Mouse (Mus musculus): ENCODE results near the gene Bms1.

Gene Bms1

DNA sequence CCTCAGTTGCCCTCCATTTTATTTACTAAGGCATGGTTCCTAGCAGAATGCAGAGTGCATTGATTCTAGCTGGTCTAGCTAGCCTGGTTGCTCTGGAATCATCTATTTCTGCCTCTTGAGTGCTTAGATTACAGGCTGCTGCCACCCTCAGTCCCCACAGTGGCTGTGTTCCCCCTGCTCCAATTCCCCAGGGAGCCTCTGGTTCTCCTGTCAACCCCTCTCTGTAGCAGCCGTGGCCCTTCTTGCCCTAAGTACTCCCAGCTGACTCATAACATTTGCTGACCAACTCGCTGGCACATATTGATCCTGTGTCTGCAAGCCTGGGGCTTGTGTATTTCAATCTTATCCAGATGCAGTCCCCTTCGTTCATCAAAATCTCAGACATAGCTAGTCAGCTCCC lies 53.1 kb downstream of the Bms1 start:
- no peak for DNase-seq (ENCODE audit: low read depth, low spot score)

DNA sequence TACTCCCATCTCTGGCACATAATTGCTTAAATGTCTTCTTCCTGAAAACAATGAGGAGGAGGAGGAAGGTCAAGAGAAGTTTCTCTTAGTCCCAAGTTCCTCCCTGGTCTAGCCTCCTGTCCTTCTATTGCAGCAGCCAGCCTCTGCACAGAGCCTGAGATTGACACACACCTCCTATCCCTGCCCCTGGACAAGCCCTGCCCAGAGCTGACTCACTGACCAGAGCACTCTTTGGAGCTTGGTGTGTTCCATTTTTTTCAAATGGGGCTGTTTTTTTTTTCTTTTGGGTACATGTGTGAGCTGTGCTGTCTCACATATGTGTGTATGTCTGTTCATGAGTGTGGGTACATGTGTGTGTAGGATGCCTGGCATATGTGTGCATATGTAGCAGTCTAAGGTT lies 53.5 kb downstream of the Bms1 start:
- no peak for DNase-seq (ENCODE audit: low read depth, low spot score)

DNA sequence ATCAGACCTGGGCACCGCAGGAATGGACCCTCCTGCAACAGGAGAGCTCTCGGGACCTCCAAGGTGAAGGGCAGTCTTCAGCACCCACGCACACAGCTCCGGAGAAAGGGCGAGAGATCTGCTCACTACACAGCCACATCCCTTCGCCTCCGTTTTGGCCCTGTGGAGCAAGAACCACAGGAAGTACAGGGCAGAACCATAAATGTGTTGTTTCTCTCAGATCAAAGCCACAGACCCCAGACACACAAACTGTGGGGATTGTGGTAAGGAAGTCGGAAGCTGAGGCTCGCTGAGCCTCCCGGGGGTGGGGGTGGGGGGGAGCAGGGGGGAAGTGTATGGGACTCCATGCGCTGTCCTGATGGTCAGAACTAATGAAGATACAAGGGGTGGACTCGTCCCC lies 68.9 kb downstream of the Bms1 start:
- no peak for DNase-seq (ENCODE audit: low read depth, low spot score)

DNA sequence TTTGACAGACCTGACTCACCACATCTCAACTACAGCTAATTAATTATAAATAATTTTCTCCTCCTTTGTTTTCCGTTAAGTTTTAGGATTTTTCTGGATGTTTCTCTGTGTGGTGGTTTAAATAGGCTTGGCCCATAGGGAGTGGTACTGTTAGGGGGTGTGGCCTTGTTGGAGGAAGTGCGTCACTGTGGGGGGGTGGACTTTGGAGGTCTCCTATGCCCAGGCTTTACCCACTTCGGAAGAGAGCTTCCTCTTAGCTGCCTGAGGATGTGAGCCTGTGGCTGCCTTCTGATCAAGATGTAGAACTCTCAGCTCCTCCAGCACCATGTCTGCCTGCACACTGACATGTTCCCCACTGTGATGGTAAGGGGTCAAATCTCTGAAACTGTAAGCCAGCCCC lies 71.1 kb downstream of the Bms1 start:
- no peak for DNase-seq (ENCODE audit: low read depth, low spot score)

DNA sequence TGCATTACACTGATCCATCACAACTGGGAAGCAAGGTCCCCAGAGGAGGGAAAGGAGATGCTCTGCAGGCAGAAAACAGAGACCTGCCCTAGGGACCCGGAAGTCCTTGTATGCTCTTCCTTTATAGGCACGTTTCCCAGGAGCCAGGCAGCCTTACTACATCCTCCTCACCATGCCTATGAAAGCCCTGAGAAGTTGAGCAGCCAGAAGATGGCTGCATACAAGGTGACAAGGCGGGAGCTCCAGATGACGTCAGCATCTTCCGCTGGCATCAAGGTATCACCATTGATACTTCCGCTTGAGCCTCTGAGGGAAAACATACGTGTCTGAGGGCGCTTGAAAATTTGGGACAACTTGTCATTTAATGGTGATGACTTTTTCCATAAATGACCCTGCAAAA lies 72.0 kb downstream of the Bms1 start:
- DNase-seq (ENCODE audit: low read depth, low spot score) = no peak

DNA sequence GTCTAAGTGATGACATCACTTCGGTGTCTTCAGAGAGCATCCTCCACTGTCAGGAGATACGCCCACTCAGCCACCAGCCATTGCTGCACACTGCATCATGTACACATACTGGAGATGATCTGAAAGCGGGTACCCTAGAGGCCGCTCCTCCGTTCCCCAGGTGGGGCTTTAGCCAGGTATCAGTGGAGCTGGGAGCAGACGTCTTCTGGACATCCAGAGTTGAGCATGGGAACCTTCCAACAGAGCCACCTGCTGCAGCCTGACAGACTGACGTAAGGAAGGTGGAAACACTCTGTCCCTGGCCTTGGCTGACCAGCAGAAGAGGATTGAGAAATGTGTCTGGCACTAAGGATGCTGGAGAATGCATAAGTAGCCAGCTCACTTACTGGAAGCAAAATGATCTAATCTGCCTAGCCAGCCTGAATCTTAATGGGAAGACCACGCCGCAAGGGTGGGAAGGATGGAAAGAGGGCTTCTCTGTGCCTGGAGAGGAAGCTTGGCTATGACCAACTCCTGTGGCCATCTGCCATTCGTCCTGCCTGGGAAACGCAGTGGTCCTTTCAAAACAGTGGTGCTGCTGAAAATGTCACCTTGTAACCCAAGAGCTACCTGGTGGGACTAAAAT lies 77.3 kb downstream of the Bms1 start:
- DNase-seq (ENCODE audit: low read depth, low spot score) = no peak

DNA sequence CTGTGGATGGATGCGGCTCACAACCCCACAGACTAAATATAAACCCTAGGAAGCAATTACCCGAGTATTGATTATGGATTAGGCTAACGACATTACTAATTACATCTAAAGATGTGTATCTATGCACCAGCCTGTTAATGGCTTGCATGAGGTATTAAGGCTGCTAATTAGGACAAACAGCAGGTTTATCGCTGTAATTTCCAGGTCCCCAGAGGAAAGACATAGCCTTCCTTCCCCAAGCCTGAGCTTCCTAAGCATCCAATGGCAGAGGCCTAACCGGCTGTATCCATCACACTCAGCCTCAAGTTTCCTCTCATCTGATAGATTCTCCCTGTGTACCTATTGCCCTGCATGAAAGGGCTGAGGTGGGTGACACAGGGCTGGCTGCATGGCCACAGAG lies 81.6 kb downstream of the Bms1 start:
- DNase-seq (ENCODE audit: low read depth, low spot score) = no peak

DNA sequence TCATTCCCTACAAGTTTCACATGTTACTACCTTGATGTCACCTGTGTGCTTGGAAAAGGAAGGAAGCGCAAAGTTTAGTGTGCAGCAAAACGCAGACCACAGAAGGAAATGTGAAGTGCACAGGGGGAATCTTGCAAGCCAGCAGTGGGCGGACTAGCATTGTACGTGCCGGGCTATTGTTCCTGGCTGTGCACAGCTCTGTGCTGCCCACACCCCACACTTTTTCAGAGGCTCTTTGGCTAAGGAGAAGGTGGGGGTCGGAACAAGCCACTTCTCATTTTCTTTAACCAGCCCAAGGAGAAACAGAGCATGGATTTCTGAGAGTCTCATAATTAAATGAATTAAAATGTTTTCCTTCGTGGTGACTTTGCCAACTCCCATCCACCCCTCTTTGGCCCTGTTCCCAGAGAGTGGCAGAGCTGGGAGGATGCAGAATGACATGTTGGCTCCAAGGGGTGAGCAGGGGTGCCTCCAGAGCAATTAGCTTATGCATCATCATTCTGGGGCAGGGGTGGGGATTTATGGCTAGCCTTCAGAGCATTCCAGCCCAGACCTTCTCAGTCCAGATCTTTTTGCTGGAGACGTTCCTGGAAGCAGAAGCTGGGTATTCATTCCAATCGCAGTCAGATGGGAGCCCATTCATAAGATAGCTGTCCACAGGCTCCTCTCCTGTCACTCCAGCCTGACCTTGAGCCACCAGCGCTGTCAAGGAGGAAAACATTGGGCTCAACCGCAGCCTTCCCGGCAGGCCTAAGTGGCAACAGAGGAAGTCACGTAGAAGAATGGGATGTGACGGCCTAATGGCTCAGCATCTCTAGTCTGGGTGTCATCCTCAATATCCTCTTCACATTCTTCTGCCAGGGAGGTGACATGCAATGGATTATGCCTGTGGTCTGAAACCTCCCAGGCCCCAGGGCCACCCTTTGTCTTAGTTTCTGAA lies 82.5 kb downstream of the Bms1 start:
- DNase-seq (ENCODE audit: low read depth, low spot score) = no peak

DNA sequence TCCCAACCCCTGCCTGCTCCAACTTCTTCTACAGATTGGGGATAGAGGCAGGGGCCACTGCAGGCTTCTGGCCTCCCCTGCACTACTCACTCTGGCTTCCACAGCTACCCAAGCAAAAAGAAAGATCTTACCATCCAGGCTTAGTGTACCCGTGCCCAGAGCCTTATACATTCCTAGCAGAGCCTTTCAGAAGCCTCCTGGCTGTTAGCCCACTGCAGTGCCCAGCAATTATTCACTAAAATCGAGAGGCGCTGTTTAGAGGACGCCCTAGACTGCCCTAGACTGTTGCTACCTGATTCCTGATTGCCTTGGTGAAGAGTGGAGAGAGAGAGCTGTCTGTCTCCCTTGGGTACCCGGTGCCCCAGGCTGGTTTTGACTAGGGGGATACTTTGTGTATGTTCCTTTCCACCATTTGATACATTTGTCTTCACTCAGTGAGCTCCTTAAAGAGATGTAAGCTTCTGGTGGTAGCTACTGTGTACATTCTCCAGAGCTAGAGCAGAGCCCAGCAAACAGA lies 83.3 kb downstream of the Bms1 start:
- no peak for DNase-seq (ENCODE audit: low read depth, low spot score)

DNA sequence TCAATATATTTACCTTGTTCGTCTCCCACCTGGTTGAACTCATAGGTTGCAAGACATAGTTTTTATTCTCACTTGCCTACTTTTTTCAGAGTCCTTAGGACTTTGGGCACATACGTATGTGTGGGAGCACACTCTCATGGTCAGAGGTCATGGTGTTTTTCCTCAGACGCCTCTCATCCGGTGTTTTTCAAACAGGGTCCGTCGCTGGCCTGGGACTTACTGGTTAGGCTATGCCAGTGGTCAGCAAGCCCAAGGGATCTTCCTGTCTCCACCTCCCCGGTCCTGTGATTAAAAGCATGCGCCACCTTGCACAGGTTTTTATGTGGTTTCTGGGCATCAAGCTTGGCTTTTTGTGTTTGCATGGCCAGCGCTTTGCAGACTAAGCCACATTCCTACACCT lies 85.4 kb downstream of the Bms1 start:
- no peak for DNase-seq (ENCODE audit: low read depth, low spot score)

Data from R1 (cell line).